Mouse (Mus musculus): Measurements from ENCODE around the gene Pgm2l1.

DNA sequence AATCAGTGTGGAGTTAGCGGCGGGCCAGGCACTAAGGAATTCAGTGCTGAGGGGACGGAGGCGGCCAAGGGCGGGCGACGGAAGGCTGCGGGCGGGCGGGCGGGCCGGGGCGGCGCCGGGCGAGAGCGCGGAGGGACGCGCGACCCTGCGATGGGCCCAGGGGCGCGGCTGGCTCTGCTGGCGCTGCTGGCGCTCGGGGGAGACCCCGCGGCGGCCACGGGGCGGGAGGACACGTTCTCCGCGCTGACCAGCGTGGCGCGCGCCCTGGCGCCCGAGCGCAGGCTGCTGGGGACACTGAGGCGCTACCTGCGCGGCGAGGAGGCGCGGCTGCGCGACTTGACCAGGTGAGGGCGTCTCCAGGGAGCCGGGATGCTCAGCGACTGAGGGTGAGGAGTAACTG, 58.2 kb downstream of the Pgm2l1 start, which contains the start of gene P4ha3:
- no peak for TF ChIP-seq MAFK (IDR thresholded peaks at IDR 0.05; ENCODE audit: insufficient read depth, low read depth, low read length)
- TF ChIP-seq ZNF384 (IDR thresholded peaks at IDR 0.05; ENCODE audit: low read depth, low read length): no peak
- TF ChIP-seq ZC3H11A (IDR thresholded peaks at IDR 0.05; ENCODE audit: borderline replicate concordance, low read depth, low read length): no peak
- no peak for TF ChIP-seq CHD2 (IDR thresholded peaks at IDR 0.05; ENCODE audit: low read depth, low read length)
- TF ChIP-seq HCFC1 (IDR thresholded peaks at IDR 0.05; ENCODE audit: borderline replicate concordance, insufficient read depth, low read length): no peak
